Mouse (Mus musculus): ENCODE results near the gene Ddx31.

DNA sequence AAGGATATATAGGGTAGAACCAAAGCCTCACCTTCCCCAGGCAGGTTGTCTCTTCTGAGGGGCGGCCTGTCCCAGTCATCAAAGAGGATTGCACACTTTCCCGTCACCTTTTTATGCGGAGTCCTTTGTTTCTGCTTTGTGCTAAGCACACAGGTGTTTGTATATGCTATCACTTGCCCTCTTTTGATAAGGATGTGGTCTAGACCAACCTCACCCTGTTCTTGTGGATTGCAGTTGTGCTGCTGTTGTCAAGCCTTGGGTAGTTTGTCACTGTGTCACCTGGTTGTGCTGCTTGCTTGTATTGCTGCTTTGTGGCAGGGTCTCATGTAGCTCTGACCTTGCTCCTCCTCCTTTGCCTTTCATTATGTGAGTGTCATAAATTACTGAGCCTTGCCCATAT lies 12.4 kb downstream of the Ddx31 start:
- no peak for TF ChIP-seq HCFC1 (IDR thresholded peaks at IDR 0.05; ENCODE audit: borderline replicate concordance, insufficient read depth, low read length)
- no peak for TF ChIP-seq CHD2 (IDR thresholded peaks at IDR 0.05; ENCODE audit: low read depth, low read length)
- no peak for TF ChIP-seq ZC3H11A (IDR thresholded peaks at IDR 0.05; ENCODE audit: borderline replicate concordance, low read depth, low read length)
- no peak for TF ChIP-seq MAFK (IDR thresholded peaks at IDR 0.05; ENCODE audit: insufficient read depth, low read depth, low read length)

All from ES-E14 (cell line).